Mouse (Mus musculus): Measurements from ENCODE around the gene Ubxn10. TPM values are rescaled to one million over a fixed set of nuclear protein-coding genes. Genes with fewer than 3 reads are reported as not detected.

The Ubxn10 gene
- polyA plus RNA-seq, 1 experiment from 2014 or later, result 1.8 TPM

- no peak for DNase-seq (ENCODE audit: low spot score)
Measured at GRCm38 (mm10) chr4:138754432-138754831, 17.5 kb upstream of the Ubxn10 start.

GRCm38 (mm10) chr4:138753608-138754007, 16.6 kb upstream of the Ubxn10 start:
- Histone ChIP-seq H3K27ac (replicated peaks) (no peak overlapping the region), H3K27me3 (ENCODE audit: low read depth, poor library complexity, severe bottlenecking) (no peaks in the 10 kb centered on the region), H3K9me3 (replicated peaks) (no peaks in the 10 kb centered on the region), H3K4me1 (0 out of 2 replicates have a peak, but pooled peaks cover 4% of the 10 kb centered on the region), H3K36me3 (no peaks in the 10 kb centered on the region), H3K4me3 (no peak overlapping the region)
- 84% methylated on average over 3 of the region's 3 CpGs for WGBS
- DNase-seq (ENCODE audit: low spot score), result no peak

More at GRCm38 (mm10) chr4:138754432-138754831, 17.5 kb upstream of the Ubxn10 start:
- 89% methylated on average over 9 of the region's 9 CpGs for WGBS
- Histone ChIP-seq H3K4me1 (0 out of 2 replicates have a peak, but pooled peaks cover 4% of the 10 kb centered on the region), H3K27ac (replicated peaks) (no peak overlapping the region), H3K27me3 (ENCODE audit: low read depth, poor library complexity, severe bottlenecking) (no peaks in the 10 kb centered on the region), H3K4me3 (no peak overlapping the region), H3K36me3 (no peaks in the 10 kb centered on the region), H3K9me3 (replicated peaks) (no peaks in the 10 kb centered on the region)

GRCm38 (mm10) chr4:138752603-138753002, 15.6 kb upstream of the Ubxn10 start:
- 94% methylated on average over 6 of the region's 6 CpGs for WGBS
- H3K27ac ChIP-seq (replicated peaks), result no peak overlapping the region

GRCm38 (mm10) chr4:138748369-138749072, 11.6 kb upstream of the Ubxn10 start:
- Histone ChIP-seq H3K9me3 (replicated peaks) (no peaks in the 10 kb centered on the region), H3K27me3 (ENCODE audit: low read depth, poor library complexity, severe bottlenecking) (no peaks in the 10 kb centered on the region), H3K27ac (replicated peaks) (no peak overlapping the region), H3K4me1 (peaks cover 21% of the 10 kb centered on the region), H3K36me3 (no peaks in the 10 kb centered on the region), H3K4me3 (no peak overlapping the region)
- DNase-seq (ENCODE audit: low spot score), result peak; percentile 43
- 54% methylated on average over 8 of the region's 8 CpGs for WGBS

More at GRCm38 (mm10) chr4:138752603-138753002, 15.6 kb upstream of the Ubxn10 start:
- Histone ChIP-seq H3K36me3 (no peaks in the 10 kb centered on the region), H3K4me3 (no peak overlapping the region), H3K9me3 (replicated peaks) (no peaks in the 10 kb centered on the region), H3K27me3 (ENCODE audit: low read depth, poor library complexity, severe bottlenecking) (no peaks in the 10 kb centered on the region), H3K4me1 (peaks cover 9% of the 10 kb centered on the region; the same call in 1 of the 2 replicates)
- DNase-seq (ENCODE audit: low spot score), result no peak

- 0 out of 2 replicates have a peak overlapping the region, but pooled peaks have one; percentile 42 for H3K27ac ChIP-seq (replicated peaks)
Measured at GRCm38 (mm10) chr4:138747851-138748250, 10.9 kb upstream of the Ubxn10 start.

GRCm38 (mm10) chr4:138746866-138747265, 9.9 kb upstream of the Ubxn10 start:
- 85% methylated on average over 9 of the region's 9 CpGs for WGBS
- Histone ChIP-seq H3K27ac (replicated peaks) (no peak overlapping the region), H3K36me3 (no peaks in the 10 kb centered on the region), H3K9me3 (replicated peaks) (no peaks in the 10 kb centered on the region), H3K27me3 (ENCODE audit: low read depth, poor library complexity, severe bottlenecking) (no peaks in the 10 kb centered on the region), H3K4me1 (peaks cover 38% of the 10 kb centered on the region), H3K4me3 (no peak overlapping the region)
- DNase-seq (ENCODE audit: low spot score), result no peak

More at GRCm38 (mm10) chr4:138747851-138748250, 10.9 kb upstream of the Ubxn10 start:
- Histone ChIP-seq H3K4me3 (no peak overlapping the region), H3K4me1 (peaks cover 28% of the 10 kb centered on the region), H3K36me3 (no peaks in the 10 kb centered on the region), H3K9me3 (replicated peaks) (no peaks in the 10 kb centered on the region), H3K27me3 (ENCODE audit: low read depth, poor library complexity, severe bottlenecking) (no peaks in the 10 kb centered on the region)
- WGBS, result 85% methylated on average over 10 of the region's 10 CpGs
- DNase-seq (ENCODE audit: low spot score), result no peak

GRCm38 (mm10) chr4:138745884-138746283, 8.9 kb upstream of the Ubxn10 start:
- DNase-seq (ENCODE audit: low spot score), result no peak
- 64% methylated on average over 4 of the region's 4 CpGs for WGBS
- Histone ChIP-seq H3K9me3 (replicated peaks) (no peaks in the 10 kb centered on the region), H3K4me1 (peaks cover 41% of the 10 kb centered on the region), H3K4me3 (no peak overlapping the region), H3K27ac (replicated peaks) (peak overlapping the region; percentile 38), H3K36me3 (no peaks in the 10 kb centered on the region), H3K27me3 (ENCODE audit: low read depth, poor library complexity, severe bottlenecking) (no peaks in the 10 kb centered on the region)

- Histone ChIP-seq H3K9me3 (replicated peaks) (no peaks in the 10 kb centered on the region), H3K4me3 (no peak overlapping the region), H3K36me3 (no peaks in the 10 kb centered on the region), H3K27ac (replicated peaks) (peak overlapping the region; percentile 71), H3K4me1 (peaks cover 49% of the 10 kb centered on the region), H3K27me3 (ENCODE audit: low read depth, poor library complexity, severe bottlenecking) (no peaks in the 10 kb centered on the region)
- DNase-seq (ENCODE audit: low spot score), result peak; percentile 41
- WGBS, result 13% methylated on average over 7 of the region's 7 CpGs
Measured at GRCm38 (mm10) chr4:138739136-138739851, 2.3 kb upstream of the Ubxn10 start.

- Histone ChIP-seq H3K4me3 (no peak overlapping the region), H3K27ac (replicated peaks) (no peak overlapping the region), H3K9me3 (replicated peaks) (no peaks in the 10 kb centered on the region), H3K4me1 (peaks cover 26% of the 10 kb centered on the region), H3K27me3 (ENCODE audit: low read depth, poor library complexity, severe bottlenecking) (no peaks in the 10 kb centered on the region; the same call in 1 of the 2 replicates), H3K36me3 (no peaks in the 10 kb centered on the region)
- no peak for DNase-seq (ENCODE audit: low spot score)
- WGBS, result 95% methylated on average over 4 of the region's 4 CpGs
Measured at GRCm38 (mm10) chr4:138734863-138735262, 2.1 kb downstream of the Ubxn10 start.

GRCm38 (mm10) chr4:138734105-138734504, 2.9 kb downstream of the Ubxn10 start:
- Histone ChIP-seq H3K4me3 (no peak overlapping the region), H3K36me3 (no peaks in the 10 kb centered on the region), H3K4me1 (peaks cover 26% of the 10 kb centered on the region), H3K27me3 (ENCODE audit: low read depth, poor library complexity, severe bottlenecking) (no peaks in the 10 kb centered on the region; the same call in 1 of the 2 replicates), H3K27ac (replicated peaks) (no peak overlapping the region), H3K9me3 (replicated peaks) (no peaks in the 10 kb centered on the region)
- DNase-seq (ENCODE audit: low spot score), result no peak
- WGBS, result 81% methylated on average over 7 of the region's 7 CpGs

GRCm38 (mm10) chr4:138729018-138729703, 7.8 kb downstream of the Ubxn10 start:
- Histone ChIP-seq H3K36me3 (no peaks in the 10 kb centered on the region), H3K27me3 (ENCODE audit: low read depth, poor library complexity, severe bottlenecking) (peaks cover 4% of the 10 kb centered on the region), H3K9me3 (replicated peaks) (no peaks in the 10 kb centered on the region), H3K4me1 (peaks cover 32% of the 10 kb centered on the region), H3K4me3 (no peak overlapping the region), H3K27ac (replicated peaks) (no peak overlapping the region)
- WGBS, result 33% methylated on average over 9 of the region's 9 CpGs
- DNase-seq (ENCODE audit: low spot score), result peak; percentile 31

GRCm38 (mm10) chr4:138725751-138726150, 11.2 kb downstream of the Ubxn10 start:
- no peaks in the 10 kb centered on the region for H3K36me3 ChIP-seq
- H3K4me3 ChIP-seq, result peak overlapping the region; percentile 53; the same call in 1 of the 2 replicates
- H3K27me3 ChIP-seq (ENCODE audit: low read depth, poor library complexity, severe bottlenecking), result peaks cover 4% of the 10 kb centered on the region
- DNase-seq (ENCODE audit: low spot score), result no peak
- 84% methylated on average over 5 of the region's 5 CpGs for WGBS
- H3K27ac ChIP-seq (replicated peaks), result peak overlapping the region; percentile 84
- H3K4me1 ChIP-seq, result peaks cover 42% of the 10 kb centered on the region
- no peaks in the 10 kb centered on the region for H3K9me3 ChIP-seq (replicated peaks)
